Mouse (Mus musculus) heart, embryonic 14.5 days (tissue): Measurements from ENCODE around the gene Axin1. TPM values are rescaled to one million over a fixed set of nuclear protein-coding genes. Genes with fewer than 3 reads are reported as not detected.

ENCODE experiments used
- ATAC-seq: fragments of 200-750 bp; cut with Nextera tagmentation; 2 replicates; pipeline ENCODE4 v1.8.0; 2017; ENCODE audit warnings: low read depth, moderate TSS enrichment; ENCODE audit not compliant: insufficient number of reproducible peaks, insufficient read depth, low FRiP score
- H3K27ac ChIP-seq, 2 experiments: fragments of 200-500 bp in 1 of 2; fragments of 300-500 bp in 1 of 2; sonication (generic) in 1 of 2; replicated peaks in 1 of 2; 2 replicates each; pipeline ENCODE4 v1.5.1; 2012 to 2014; ENCODE audit warnings: low read depth in 2 of 2, low read length in 2 of 2, control low read depth in 1 of 2, mild to moderate bottlenecking in 1 of 2, mixed read lengths in 1 of 2; ENCODE audit not compliant: control insufficient read depth in 1 of 2, insufficient read depth in 1 of 2
- H3K27me3 ChIP-seq: fragments of 300-500 bp; sonication (generic); 2 replicates; pipeline ENCODE4 v1.6.1; 2014; ENCODE audit warnings: mild to moderate bottlenecking, low read length, control low read depth; ENCODE audit not compliant: control insufficient read depth, insufficient read depth
- H3K36me3 ChIP-seq: fragments of 300-500 bp; sonication (generic); 2 replicates; pipeline ENCODE4 v1.6.1; 2014; ENCODE audit warnings: mild to moderate bottlenecking, control low read depth, low read length, mixed read lengths; ENCODE audit not compliant: control insufficient read depth, insufficient read depth
- H3K4me1 ChIP-seq, 2 experiments: fragments of 200-500 bp in 1 of 2; fragments of 300-500 bp in 1 of 2; sonication (generic) in 1 of 2; 2 replicates each; pipeline ENCODE4 v1.6.1; 2012 to 2014; ENCODE audit warnings: low read length in 2 of 2, control low read depth in 1 of 2, mixed read lengths in 1 of 2; ENCODE audit not compliant: control insufficient read depth in 2 of 2, insufficient read depth in 2 of 2
- H3K4me2 ChIP-seq: fragments of 300-500 bp; sonication (generic); 2 replicates; pipeline ENCODE4 v1.6.1; 2014; ENCODE audit warnings: mild to moderate bottlenecking, low read length
- H3K4me3 ChIP-seq, 2 experiments: fragments of 200-500 bp in 1 of 2; fragments of 300-500 bp in 1 of 2; sonication (generic) in 1 of 2; 2 replicates each; pipeline ENCODE4 v1.5.1; 2012 to 2014; ENCODE audit warnings: low read length in 2 of 2, mild to moderate bottlenecking in 2 of 2, control low read depth in 1 of 2, low read depth in 1 of 2, moderate library complexity in 1 of 2; ENCODE audit not compliant: control insufficient read depth in 1 of 2, insufficient read depth in 1 of 2
- H3K9ac ChIP-seq: fragments of 300-500 bp; sonication (generic); 2 replicates; pipeline ENCODE4 v1.6.1; 2014; ENCODE audit warnings: mild to moderate bottlenecking, low read length
- H3K9me3 ChIP-seq: fragments of 300-500 bp; sonication (generic); 2 replicates; pipeline ENCODE4 v1.6.1; 2016; ENCODE audit warnings: low read length, control low read depth; ENCODE audit not compliant: control insufficient read depth
- WGBS: fragments of 180-500 bp; shearing (Covaris S2); extraction: QIAGEN DNeasy Blood & Tissue Kit; methylation state at CpG from one replicate; pipeline ENCODE4 v1.1.7; 2014; 5-methylcytosine and 5-hydroxymethylcytosine counted together
- polyA plus RNA-seq: library from polyadenylated mRNA; unstranded; fragments of >200 nt; fragmentation: Nextera tagmentation; extraction: Ambion mirVana; gene quantifications from 2 replicates; pipeline ENCODE4 v1.2.1, GENCODE M21; 2014

Gene Axin1
- polyA plus RNA-seq, 1 experiment from 2014 or later, result 11.9 TPM

DNA sequence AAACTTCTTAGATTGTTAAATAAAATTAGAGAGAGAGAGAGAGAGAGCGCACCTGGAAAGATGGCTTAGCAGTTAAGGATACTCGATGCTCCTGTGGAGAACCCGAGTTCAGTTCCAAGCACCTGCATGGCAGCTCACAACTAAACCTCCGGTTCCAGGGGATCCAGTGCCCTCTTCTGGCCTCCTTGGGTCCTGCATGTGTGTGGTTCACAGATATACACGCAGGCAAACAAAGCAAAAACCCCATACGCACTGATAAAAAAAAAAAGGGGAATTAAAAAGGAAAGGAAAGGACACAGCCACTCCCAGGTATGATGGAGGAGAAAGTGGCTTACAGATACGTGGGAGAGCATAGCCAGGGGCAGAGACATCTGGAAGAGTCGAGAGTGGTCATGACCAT is 94.4 kb downstream of the Axin1 start:
- Histone ChIP-seq H3K9me3 (0 out of 2 replicates have a peak, but pooled peaks cover 3% of the 10 kb centered on the region), H3K36me3 (no peaks in the 10 kb centered on the region), H3K4me3 (no peak overlapping the region), H3K27me3 (no peaks in the 10 kb centered on the region), H3K27ac (no peak overlapping the region), H3K4me2 (no peak overlapping the region), H3K9ac (no peak overlapping the region), H3K4me1 (no peaks in the 10 kb centered on the region)
- ATAC-seq, result no peak
- 75% methylated on average over 8 of the region's 8 CpGs for WGBS

DNA sequence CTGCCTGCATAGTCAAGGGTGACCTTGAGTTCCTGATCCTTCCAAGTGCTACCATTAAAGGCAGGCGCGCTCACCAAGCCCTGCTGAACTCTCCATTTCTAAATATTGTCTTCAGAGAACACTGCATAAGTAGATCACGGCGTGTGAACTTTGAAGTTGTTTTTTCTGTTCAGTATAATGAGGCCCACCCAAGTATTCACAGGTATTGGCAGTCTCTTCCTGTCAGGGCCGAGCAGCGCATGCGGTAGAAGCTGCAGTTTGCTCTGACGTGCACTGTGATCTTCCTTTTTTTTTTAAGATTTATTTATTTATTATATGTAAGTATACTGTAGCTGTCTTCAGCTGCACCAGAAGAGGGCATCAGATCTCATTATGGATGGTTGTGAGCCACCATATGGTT is 95.9 kb downstream of the Axin1 start:
- Histone ChIP-seq H3K36me3 (no peaks in the 10 kb centered on the region), H3K9ac (no peak overlapping the region), H3K4me2 (no peak overlapping the region), H3K4me1 (no peaks in the 10 kb centered on the region), H3K4me3 (no peak overlapping the region), H3K27ac (no peak overlapping the region), H3K27me3 (no peaks in the 10 kb centered on the region), H3K9me3 (0 out of 2 replicates have a peak, but pooled peaks cover 3% of the 10 kb centered on the region)
- WGBS, result 94% methylated on average over 8 of the region's 8 CpGs
- ATAC-seq, result no peak

DNA sequence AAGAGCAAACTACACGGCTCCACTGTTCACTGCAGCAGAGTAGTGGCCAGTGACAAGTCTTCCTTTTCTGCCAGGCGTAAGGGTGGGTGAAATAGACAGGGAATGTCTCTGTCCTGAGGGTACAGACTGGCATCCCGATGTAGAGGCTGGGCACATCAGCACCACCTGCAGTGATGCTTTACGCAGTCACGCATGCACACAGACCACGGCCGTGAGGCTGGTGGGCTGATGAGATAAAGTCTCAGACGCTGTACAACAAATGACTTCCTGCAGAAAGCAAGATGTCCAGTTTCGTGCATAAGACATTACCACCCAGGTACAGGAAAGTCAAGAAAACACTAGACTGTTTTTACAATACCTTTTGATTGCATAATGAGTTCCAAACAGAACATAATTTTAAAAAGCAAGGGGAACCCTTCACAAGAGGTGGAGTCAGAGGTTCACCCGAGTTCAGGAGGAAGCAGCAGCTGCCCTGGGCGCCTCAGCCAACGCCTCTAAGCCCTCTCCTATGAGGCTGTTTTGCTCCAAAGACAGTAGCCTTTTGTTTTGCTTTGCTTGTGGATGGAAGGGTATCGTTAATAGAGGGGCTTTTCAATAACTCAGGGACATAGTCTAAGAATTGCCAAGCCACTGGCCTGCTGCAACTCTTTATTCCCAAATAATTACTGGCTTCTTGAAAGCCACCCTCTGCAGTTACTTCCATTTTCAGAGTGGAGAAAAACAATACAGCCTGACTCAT is 96.8 kb downstream of the Axin1 start:
- H3K27me3 ChIP-seq, result no peaks in the 10 kb centered on the region
- no peak overlapping the region for H3K9ac ChIP-seq
- ATAC-seq, result no peak

DNA sequence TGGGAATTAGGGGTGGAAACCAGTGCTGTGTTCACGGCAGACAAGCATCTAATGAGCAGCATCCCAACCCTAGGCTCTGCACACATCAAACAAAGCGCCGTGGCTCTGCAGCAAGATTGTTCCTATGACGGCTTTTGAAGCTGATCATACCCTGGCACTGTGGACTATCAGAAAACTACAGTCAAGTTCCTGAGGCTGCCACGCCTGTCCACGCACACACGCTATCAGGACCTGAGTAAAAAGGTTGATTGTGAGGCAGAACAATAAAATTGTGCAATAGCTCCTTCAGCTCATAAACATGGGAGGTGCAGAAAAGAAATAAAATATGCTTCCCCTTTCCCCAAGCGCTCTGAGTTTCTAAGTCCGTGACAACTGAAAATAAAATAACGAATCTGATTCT is 99.2 kb downstream of the Axin1 start:
- no peak overlapping the region for H3K4me3 ChIP-seq
- no peak overlapping the region for H3K27ac ChIP-seq
- no peak for ATAC-seq
- 79% methylated on average over 10 of the region's 10 CpGs for WGBS
- no peak overlapping the region for H3K9ac ChIP-seq
- no peaks in the 10 kb centered on the region for H3K27me3 ChIP-seq
- no peak overlapping the region for H3K4me2 ChIP-seq
- H3K4me1 ChIP-seq, result peaks cover 0 to 4% of the 10 kb centered on the region in 2 experiments; a peak in 1 of 4 replicates
- 0 out of 2 replicates have a peak, but pooled peaks cover 3% of the 10 kb centered on the region for H3K9me3 ChIP-seq
- H3K36me3 ChIP-seq, result no peaks in the 10 kb centered on the region

More for the DNA sequence above, 96.8 kb downstream of the Axin1 start:
- 0 out of 2 replicates have a peak, but pooled peaks cover 3% of the 10 kb centered on the region for H3K9me3 ChIP-seq
- H3K4me2 ChIP-seq, result no peak overlapping the region
- WGBS, result 64% methylated on average over 13 of the region's 13 CpGs
- H3K36me3 ChIP-seq, result no peaks in the 10 kb centered on the region
- no peaks in the 10 kb centered on the region for H3K4me1 ChIP-seq
- H3K27ac ChIP-seq, result no peak overlapping the region
- no peak overlapping the region for H3K4me3 ChIP-seq

DNA sequence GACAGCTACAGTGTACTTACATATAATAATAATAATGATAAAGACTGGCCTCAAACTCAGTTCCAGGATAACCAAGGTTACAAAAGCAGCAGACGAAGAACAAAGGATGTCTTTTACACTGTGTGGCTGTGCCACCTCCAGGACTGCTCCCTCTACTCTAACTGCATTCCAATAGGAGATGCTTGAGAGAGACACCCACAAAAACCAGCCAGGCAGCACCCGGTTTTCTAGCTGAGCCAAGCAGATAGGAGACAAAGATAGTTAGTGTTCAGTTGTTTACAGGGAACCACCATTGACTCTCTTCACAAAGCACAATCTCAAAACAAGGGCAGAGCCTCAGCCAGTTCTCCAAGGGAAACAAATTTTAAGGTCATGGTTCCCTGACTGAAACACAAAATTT is 101.1 kb downstream of the Axin1 start:
- Histone ChIP-seq H3K4me3 (no peak overlapping the region), H3K36me3 (no peaks in the 10 kb centered on the region), H3K9me3 (no peaks in the 10 kb centered on the region), H3K9ac (no peak overlapping the region), H3K4me2 (no peak overlapping the region), H3K27me3 (no peaks in the 10 kb centered on the region), H3K4me1 (peaks cover 0 to 13% of the 10 kb centered on the region in 2 experiments; a peak in 3 of 4 replicates), H3K27ac (no peak overlapping the region)
- 58% methylated on average over 2 of the region's 2 CpGs for WGBS
- ATAC-seq, result no peak

DNA sequence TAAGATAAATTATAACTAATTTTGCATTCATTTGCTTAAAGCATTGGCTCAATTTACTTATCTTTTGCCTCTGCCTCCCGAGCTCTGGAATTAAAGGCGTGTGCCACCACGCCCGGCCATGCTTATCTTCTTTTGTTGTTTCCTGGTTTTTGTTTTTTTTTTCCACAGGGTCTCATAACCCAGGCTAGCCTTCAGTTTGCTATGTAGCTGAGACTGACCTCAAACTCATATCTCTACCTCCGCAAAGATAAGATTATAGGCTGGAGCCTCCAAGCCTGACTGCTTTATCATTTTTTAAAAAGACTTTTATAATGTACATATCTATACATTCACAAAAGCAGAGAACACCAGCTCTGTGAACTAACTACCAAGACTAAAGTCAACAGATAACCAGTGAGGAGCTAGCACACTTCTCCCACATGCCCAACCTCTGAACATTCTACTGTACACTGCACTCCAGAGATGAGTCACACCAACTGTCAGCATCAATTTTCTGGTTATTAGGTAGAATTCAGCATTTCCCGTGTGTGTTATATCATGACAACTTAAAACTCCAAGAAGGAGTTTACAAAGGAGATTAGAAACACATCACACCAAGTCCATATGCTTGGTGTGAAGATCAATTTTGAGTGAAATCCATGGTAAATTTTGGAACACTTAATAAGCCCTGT is 101.8 kb downstream of the Axin1 start:
- H3K36me3 ChIP-seq, result no peaks in the 10 kb centered on the region
- no peak overlapping the region for H3K9ac ChIP-seq
- ATAC-seq, result no peak
- H3K4me2 ChIP-seq, result no peak overlapping the region
- WGBS, result 50% methylated on average over 6 of the region's 6 CpGs
- H3K4me3 ChIP-seq, result no peak overlapping the region
- no peak overlapping the region for H3K27ac ChIP-seq
- peaks cover 0 to 13% of the 10 kb centered on the region in 2 experiments; a peak in 3 of 4 replicates for H3K4me1 ChIP-seq
- no peaks in the 10 kb centered on the region for H3K9me3 ChIP-seq
- no peaks in the 10 kb centered on the region for H3K27me3 ChIP-seq

DNA sequence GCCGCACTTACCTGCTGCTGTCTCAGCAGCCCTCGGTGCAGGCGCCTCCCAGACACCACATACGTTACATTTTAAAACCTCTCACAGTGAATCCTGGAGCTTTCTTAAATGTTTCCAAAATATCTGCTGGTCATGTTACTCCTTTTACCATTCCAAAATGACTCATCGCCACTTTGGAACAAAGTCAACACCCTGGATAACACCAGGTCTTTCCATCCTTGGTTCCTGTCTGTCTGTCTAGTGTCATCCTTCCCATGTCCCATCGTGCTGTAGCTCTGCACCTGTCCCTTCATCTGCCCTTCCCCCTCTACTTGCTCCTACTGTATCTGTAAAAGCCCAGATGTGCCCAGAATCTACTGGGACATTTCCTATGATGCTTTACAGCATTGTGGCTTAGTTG is 102.5 kb downstream of the Axin1 start:
- Histone ChIP-seq H3K4me2 (no peak overlapping the region), H3K4me1 (peaks cover 0 to 13% of the 10 kb centered on the region in 2 experiments; a peak in 3 of 4 replicates), H3K27ac (no peak overlapping the region), H3K36me3 (no peaks in the 10 kb centered on the region), H3K9ac (no peak overlapping the region), H3K4me3 (no peak overlapping the region), H3K9me3 (no peaks in the 10 kb centered on the region), H3K27me3 (no peaks in the 10 kb centered on the region)
- 72% methylated on average over 6 of the region's 6 CpGs for WGBS
- ATAC-seq, result no peak
